Mouse (Mus musculus): ENCODE data around the gene Btbd10. TPM values are rescaled to one million over a fixed set of nuclear protein-coding genes. Genes with fewer than 3 reads are reported as not detected.
A peak's percentile ranks its signal among the peaks of the same experiment; 100 is the strongest.

The Btbd10 gene
- polyA plus RNA-seq, 1 experiment from 2014 or later: 22.7 TPM

GRCm38 (mm10) chr7:113295077-113295890, 73.9 kb downstream of the Btbd10 start:
- DNase-seq (ENCODE audit: low spot score): peak; percentile 83

GRCm38 (mm10) chr7:113294598-113294997, 74.6 kb downstream of the Btbd10 start:
- no peak for DNase-seq (ENCODE audit: low spot score)

GRCm38 (mm10) chr7:113292193-113292592, 77.0 kb downstream of the Btbd10 start:
- DNase-seq (ENCODE audit: low spot score): no peak

DNA sequence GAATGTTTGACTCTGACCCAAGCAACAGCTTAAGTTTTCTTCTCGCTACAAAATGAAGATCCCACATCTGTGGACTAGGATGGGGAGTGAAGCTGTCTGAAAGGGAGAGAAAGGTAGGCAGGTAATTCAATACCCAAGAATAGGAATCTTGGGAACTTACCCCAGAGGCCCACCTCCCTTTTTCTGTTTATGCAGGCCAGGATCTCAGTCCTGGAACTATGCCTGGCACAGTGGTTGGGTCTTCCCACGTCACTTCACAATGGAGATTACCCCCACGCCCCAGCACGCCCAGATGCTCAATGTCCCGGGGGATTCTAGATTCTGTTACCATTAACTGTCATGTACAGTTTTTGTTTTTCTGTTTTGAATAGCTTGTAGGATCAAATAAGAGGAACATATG, 77.5 kb downstream of the Btbd10 start:
- DNase-seq (ENCODE audit: low spot score): no peak

GRCm38 (mm10) chr7:113289211-113289610, 80.0 kb downstream of the Btbd10 start:
- no peak for DNase-seq (ENCODE audit: low spot score)

- DNase-seq (ENCODE audit: low spot score): no peak
These were observed 83.8 kb downstream of the Btbd10 start for GRCm38 (mm10) chr7:113285405-113285804.

- no peak for DNase-seq (ENCODE audit: low spot score)
These were observed 89.9 kb downstream of the Btbd10 start for GRCm38 (mm10) chr7:113279246-113279645.

DNA sequence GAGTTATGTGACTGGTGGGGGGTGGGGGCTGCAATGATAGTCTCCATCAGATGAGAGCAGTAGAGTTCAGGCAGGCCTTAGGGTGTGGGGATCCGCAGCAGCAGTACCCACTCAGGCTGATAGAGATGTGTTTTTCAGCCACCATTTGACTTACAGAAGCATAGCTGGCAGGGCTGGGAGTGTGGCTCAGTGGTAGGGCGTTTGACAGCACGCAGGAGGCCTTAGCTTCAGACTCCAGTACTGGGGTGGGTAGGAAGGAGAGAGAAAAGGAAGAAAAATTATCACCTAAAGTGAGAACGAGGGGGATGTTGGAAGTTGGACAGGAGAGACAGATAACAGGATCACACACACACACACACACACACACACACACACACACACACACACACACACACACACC, 90.7 kb downstream of the Btbd10 start:
- no peak for DNase-seq (ENCODE audit: low spot score)

- DNase-seq (ENCODE audit: low spot score): no peak
These were observed 91.9 kb downstream of the Btbd10 start for GRCm38 (mm10) chr7:113277245-113277644.

DNA sequence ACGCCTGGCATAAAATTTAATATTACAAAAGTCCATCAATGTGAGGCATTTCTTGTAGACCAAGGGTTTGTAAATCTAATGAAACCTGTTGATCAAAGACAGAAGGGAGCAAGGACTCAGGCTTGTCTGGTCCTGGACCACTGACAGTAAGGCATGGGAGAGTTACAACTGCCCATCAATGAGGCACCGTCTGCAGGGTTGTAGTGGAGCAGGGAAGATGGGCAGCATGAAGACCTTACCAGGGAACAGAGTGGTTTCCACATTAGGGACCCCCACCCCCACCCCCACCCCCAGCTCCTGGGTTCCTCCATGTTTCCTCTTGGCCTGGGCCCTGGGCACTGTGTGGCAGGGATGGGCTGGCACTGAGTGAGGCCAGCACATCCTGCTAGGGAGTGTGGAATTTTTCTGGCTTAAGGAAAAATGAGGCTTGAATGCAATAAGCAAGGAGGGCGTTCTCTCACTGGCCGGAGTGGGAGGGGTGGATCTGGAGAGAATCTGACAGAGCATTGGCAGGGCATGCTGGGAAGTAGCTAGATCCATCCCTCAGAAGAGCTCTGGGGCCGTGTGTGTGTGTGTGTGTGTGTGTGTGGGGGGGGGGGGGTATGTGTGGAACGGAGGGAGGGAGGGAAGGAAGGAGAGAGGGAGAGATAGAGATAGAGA, 96.7 kb downstream of the Btbd10 start:
- DNase-seq (ENCODE audit: low spot score): no peak

GRCm38 (mm10) chr7:113270991-113271390, 98.2 kb downstream of the Btbd10 start:
- DNase-seq (ENCODE audit: low spot score): no peak

- no peak for DNase-seq (ENCODE audit: low spot score)
These were observed 98.6 kb downstream of the Btbd10 start for GRCm38 (mm10) chr7:113270551-113270950.

DNA sequence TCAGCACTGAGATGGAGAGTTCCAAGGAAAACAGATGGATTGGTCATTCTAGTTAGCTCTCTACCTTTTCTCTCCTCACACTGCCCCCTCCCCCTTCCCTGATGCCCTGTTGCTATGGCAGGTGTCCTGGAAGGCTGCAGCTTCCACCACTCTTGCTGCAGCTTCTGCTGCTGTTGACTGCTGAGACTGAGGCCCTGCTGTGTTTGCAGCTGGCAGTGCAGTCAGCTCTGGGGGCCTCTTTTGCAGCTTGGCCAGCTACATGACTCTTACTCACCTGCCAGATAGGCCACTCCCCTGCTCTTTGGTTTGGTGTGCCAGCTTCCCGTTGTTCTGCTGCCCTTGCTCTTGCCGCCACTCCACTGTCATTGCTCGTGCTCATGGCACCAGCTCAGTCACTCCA, 99.3 kb downstream of the Btbd10 start:
- peak; percentile 64 for DNase-seq (ENCODE audit: low spot score)

DNA sequence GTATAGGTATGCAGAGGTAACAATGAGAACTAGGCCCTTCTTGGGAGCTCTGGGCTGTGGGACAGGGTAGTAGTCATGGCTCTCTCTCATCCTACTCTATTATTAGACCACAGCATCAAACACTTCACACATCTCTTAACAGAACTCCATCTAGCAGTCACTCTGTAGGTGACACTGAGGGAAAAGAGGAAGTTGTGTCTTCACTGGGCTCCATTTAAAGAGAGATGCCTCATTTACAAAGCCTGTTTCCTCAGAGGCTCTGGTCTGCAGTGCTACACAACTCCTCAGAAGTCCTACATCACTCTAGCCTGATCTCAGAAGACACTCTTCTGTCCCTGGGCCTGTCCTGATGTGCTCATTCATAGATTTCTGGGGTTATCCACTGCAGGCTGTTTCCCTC, 100.1 kb downstream of the Btbd10 start:
- DNase-seq (ENCODE audit: low spot score): peak; percentile 24

- peak; percentile 61 for DNase-seq (ENCODE audit: low spot score)
These were observed 100.9 kb downstream of the Btbd10 start for GRCm38 (mm10) chr7:113268287-113268686.

Other genes starting within 250 kb of the Btbd10 start
- 44.0 and 44.4 TPM in 2 replicates for gene Arntl, start 161.9 kb downstream of the Btbd10 start, polyA plus RNA-seq (2015; fragmentation: Nextera tagmentation; extraction: Ambion mirVana)
- gene Pth, start 19.2 kb upstream of the Btbd10 start, polyA plus RNA-seq (2015; fragmentation: Nextera tagmentation; extraction: Ambion mirVana): 34.2 and 66.9 TPM in 2 replicates
- 50.1 and 55.1 TPM in 2 replicates for gene Far1, start 144.4 kb upstream of the Btbd10 start, polyA plus RNA-seq (2015; fragmentation: Nextera tagmentation; extraction: Ambion mirVana)